Mouse (Mus musculus) urinary bladder, postnatal 36 days (tissue): ENCODE data around the gene Dtd1.

Source experiments
- DNase-seq, 2 experiments: peaks; one replicate each; pipeline ENCODE4 v3.0.0; 2022; ENCODE audit warnings: low spot score in 2 of 2, mixed read lengths in 1 of 2

Dtd1 gene

GRCm38 (mm10) chr2:144715211-144715768 is 115.6 kb downstream of the Dtd1 start:
- DNase-seq, result no peak

DNA sequence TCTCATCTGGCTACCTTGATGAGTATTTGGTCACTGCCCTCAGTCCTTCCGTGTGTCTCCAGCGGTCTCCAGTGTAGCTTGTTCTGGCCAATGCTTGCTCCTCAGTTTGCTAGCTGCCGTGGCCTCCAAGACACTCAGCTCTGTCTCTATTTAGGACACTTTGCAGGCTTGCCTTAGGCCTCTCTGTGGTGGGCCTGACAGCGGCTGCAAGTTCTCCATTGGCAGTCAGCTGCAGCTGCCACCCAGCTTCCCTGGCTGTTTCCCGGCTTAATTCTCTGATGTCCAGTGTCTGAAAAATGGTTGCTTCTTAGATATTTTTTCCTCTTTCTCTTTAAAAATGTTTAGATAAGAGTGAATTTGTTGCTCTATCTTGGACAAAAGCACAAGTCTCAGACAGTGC is 116.6 kb downstream of the Dtd1 start:
- DNase-seq, result no peak

DNA sequence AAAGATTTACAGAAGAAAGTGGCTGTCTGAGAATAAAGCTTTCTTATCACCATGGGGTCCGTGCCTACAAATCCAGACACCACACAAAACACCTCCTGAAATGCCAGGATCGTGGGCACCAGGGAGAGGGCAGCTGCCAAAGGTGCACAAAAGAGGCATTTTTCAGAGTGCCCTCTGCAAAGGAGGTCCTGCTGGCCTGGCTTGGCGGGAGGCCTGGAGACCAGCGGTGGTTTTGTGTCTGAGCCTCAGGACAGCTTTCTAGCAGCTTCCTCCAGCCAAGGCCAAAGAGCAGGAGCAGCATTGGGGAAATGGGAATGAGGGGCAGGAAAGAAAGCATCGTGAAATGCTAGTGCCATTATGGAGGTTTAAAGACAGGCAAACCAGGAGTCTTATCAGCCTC is 118.6 kb downstream of the Dtd1 start:
- DNase-seq, result no peak

DNA sequence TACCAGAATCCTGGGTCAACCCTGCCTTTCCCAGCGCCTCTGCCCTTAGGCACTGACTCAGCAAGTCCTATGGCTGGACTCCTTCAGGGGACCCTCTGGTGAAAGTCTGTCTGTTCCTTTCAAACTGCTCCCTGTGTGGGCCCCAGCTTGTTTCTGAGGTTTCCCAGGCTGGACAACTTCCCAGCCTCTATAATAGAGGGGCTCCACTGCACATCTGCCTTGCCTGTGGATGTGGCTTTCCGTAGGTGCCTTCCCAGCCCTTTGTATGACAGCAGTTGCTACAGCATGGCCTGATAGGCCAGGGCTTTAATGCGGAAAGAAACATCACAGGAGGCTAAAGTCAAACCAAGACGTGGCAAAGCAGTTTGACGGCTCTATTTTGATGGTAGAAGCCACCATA is 119.6 kb downstream of the Dtd1 start:
- DNase-seq, result no peak

- DNase-seq, result no peak
These were observed 120.0 kb downstream of the Dtd1 start for GRCm38 (mm10) chr2:144719718-144720117.

DNA sequence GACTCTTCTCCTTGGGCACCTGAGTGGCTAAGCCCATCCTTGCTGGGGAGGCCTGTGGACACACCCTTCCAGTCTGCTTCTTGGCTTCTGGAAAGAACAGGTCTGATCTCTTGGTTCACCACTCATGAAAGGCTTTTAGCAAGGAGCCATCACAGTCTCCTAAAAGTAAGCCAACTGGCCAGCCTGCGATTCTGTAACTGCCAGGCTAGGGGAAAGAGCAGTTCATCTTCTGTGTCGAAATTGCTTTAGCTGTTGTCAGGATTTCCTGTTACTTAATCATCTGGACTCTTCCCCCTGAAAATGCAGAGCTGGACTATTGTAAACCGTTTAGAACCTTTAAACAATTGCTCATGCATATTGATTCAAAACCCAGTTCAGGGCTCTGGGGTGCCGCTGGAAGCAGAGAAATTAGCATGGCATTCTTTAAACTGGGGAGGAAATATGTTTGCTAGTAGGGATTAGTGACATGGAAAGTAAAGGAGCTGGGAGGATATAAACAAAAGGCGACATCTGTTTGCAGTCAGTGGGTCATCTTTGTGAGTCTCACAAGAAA is 120.8 kb downstream of the Dtd1 start:
- no peak for DNase-seq

- DNase-seq, result no peak
These were observed 125.0 kb downstream of the Dtd1 start for GRCm38 (mm10) chr2:144724679-144725078.

- no peak for DNase-seq
These were observed 127.4 kb downstream of the Dtd1 start for GRCm38 (mm10) chr2:144727136-144727535.

GRCm38 (mm10) chr2:144729776-144730175 is 130.1 kb downstream of the Dtd1 start:
- no peak for DNase-seq

DNA sequence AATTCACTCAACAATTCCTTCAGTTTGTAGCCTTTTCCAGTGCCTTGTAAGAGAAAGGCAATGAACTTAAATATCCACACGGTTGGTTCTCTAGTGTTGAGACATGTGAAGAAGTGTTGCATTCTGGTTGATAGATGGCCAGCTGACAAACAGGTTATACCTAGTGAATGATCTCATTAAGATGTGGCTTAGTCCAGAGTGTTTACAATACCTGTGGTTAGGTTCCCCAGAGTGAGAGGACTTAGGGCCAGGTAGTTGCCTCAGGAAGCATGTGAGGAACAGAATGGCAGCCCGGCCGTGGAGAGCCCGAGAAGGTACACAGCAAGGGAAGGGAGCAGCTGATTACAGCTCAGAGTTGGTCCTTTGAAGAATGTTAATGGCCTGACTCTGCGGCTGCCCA is 138.5 kb downstream of the Dtd1 start:
- no peak for DNase-seq

DNA sequence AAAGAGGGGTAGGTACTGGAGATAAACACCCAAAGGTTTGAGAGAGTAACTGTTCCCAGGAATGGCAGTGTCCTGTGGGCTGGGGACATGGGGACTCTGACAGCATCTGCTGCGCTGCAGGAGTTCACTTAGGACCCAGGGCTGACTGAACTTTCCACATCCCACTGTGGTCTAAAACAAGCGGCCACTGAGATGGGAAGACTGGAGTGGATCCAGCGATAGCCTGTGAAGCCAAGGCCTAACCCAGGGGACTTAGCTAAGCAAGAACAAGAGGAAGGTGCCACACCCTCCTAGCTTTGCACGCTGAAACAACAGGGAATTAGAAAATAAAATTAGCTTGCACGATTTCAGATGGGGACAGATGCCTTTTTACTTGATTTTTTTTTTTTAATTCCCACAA is 138.9 kb downstream of the Dtd1 start:
- peak in 1 of 2 experiments; percentile 21 for DNase-seq

DNA sequence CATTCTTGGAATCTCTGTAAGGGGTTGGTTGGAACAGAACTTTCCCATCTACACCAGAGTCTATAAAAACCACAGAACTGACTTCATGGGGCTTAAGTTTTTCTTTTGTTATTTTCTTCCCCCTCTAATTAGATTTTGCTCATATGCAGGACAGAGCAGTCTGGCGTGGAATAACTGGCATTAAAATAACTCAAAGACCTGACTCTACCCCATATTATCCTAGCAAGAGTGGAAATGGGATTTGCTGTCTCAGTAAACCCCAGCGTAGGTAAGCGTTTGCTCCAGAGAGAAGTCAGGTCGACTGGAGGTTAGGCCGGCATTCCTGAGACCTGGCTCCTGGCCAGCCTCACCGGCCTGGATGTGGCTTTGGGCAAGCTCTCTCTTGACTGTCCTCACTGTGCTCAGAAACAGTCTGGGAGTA is 140.9 kb downstream of the Dtd1 start:
- DNase-seq, result peak; percentile 25 to 47

DNA sequence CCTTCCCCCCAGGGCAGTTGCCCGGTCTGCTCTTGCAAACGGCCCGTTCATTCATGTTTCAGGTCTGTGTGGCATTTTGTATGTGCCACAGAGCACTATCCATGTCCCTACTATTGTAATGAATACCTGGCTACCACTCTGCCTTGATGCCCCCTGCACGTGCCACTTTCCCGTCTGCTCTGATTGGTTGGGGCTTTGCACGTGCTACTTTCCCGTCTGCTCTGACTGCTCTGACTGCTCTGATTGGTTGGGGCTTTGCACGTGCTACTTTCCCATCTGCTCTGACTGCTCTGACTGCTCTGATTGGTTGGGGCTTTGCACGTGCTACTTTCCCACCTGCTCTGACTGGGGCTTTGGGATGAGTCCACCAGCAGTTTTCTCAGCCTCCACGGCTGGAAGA is 142.3 kb downstream of the Dtd1 start:
- DNase-seq, result no peak

DNA sequence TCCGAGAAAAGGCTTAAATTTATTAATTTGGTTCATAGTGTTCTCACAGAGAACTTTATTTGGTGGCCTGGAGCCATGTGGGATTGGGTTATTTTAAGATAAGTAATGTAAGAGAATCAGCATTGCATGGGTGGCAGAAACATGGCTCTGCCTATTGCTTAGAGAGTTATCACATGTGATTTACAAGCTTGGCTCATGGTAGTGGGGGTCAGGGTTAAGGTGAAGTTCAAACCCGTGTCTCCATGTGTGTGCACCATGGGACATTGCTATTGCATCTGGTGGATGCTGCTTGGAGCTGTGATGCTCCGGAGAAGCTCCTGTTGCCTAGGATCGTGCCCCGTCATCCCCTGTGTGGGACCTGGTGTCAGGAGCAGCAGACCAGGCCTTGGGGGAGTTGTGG is 143.6 kb downstream of the Dtd1 start:
- DNase-seq, result no peak

- no peak for DNase-seq
These were observed 145.6 kb downstream of the Dtd1 start for GRCm38 (mm10) chr2:144745266-144745665.

DNA sequence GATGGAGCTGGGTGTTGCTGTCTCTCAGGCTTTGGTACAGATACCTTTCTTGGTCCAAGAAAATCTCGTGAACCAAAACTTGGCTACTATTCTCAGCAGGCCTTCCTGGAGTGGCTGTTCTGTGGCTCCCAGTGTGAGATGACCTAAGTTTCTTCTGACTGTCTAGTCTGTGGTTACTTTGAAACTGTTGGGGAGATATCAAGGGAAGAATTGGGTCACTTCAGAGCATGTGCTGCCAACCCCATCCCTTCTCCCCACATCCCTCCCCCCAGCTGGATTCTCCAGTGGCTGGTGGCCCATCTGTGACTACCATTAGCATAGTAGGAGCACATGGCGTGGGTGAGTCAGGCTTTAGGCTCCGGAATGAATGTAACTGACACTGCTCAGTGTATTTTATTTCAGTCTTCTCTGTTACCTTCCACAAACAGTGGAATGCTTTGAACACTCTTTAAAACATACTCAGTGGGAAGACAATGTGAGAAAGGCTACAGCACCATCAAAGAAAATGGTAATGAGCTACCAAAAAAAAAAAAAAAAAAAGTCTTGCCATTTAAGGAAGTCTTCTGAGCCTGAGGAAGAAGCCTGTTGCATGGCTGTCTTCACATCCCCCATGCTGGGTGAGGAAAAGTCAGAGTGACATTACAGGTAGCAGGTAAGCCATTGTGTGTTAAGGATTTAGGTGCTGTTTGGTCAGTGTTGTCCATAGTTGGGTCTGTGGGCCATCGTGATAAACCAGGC is 146.5 kb downstream of the Dtd1 start:
- no peak for DNase-seq

DNA sequence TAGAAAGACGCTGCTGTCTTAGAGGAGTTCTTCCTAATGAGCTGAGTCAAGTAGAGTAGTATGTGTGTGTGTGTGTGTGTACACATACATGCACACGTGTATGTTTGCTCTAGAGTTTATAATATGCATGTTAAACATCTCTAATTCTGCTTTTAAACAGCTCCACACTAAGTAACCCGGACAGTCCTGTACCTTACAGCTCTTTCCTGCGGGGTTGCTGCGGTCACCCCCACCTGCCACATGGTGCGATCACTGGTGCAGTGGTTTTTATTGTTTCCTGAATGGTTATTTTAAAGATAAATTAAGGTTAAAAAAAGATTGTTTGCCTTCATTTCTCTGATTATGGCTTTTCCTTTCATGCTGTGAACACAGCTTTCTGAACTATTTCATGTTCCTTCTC is 153.9 kb downstream of the Dtd1 start:
- DNase-seq, result no peak

GRCm38 (mm10) chr2:144755016-144755415 is 155.3 kb downstream of the Dtd1 start:
- DNase-seq, result no peak

- no peak for DNase-seq
These were observed 161.0 kb downstream of the Dtd1 start for GRCm38 (mm10) chr2:144760666-144761065.

DNA sequence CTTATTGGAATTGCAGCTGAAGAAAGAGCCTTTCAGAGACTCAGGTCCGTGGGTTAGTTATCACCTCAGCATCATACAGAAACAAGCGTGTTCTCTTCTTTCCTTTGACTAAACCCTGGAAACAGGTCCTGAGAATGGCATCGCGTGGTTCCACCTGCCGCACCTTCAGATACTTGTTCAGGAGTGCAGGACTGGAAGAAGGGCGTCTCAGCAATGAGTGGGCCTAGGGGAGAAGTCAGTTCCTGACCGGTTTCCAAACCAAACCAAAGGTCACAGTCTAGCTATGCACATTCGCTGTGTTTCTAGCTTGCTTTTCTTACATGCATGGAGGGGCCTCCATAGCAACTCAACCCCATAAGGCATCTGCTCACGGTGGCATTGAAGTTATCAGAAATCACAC is 164.0 kb downstream of the Dtd1 start:
- no peak for DNase-seq

DNA sequence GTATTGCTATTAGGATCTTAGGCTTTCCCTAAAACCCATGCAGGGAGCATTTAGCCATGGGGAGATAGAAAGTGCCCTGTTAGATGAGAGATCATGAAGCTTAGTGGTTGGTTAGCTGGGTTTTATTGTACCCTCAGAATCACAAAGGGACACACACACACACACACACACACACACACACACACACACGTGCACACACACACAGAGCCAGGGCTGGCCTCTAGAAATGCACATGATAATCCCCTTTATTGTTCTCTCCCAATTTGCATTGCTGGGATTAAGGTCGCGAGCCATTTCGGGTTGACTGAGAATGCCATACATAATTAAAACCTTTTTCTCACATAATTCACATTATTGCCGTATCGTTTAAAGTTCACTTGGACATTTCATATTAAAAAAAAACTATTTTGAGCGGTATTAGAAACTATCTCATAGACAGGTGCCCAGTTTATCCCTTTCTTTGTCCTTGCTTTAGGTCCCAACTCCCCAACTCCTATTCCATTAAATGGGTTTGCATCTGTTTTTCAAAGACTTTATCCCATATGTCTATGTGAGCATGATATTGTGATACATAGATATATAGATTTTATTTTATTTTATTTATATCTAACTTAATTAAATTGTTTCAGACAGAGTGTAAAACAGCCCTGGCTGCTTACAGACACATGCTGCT is 164.6 kb downstream of the Dtd1 start:
- no peak for DNase-seq

GRCm38 (mm10) chr2:144765219-144765618 is 165.5 kb downstream of the Dtd1 start:
- no peak for DNase-seq
